Mouse (Mus musculus) lung, adult 2 months (tissue): ENCODE data around the gene Tmcc2.

ENCODE experiments used
- CTCF ChIP-seq: fragments of 200-500 bp; IDR thresholded peaks from 2 replicates; pipeline ENCODE4 v1.5.1; 2011; ENCODE audit warnings: mild to moderate bottlenecking, low read length, control low read depth; ENCODE audit not compliant: insufficient read depth
- POLR2A ChIP-seq: fragments of 200-500 bp; IDR thresholded peaks from 2 replicates; pipeline ENCODE4 v1.6.1; 2011; ENCODE audit warnings: low read depth, mild to moderate bottlenecking, control low read depth, low read length, borderline replicate concordance; ENCODE audit errors: extremely low read depth

DNA sequence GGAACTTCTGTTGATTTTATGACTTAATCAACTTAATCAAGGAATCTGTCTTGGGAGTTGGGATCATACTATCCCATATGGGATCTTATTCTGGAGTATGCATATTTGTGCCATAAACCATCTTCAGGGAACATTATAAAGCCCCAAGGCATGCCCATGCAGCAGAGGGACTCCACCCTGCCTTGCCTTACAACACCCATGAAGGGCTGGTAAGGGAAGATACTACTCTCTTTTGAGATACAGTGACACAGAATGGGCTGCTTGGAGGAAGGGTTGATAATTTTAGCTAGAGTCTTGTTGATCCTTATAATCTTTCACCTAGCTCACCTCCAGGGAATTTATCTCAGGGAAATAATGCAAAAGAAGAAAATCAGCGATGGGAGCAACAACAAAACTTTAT lies 9.5 kb upstream of the Tmcc2 start:
- TF ChIP-seq CTCF (no peak), POLR2A (no peak)
